ENCODE assay signal across 8 mouse cellular contexts in genomic region chr9:40321668-40322003, GRCm38 (mm10). TPM values are rescaled to one million over a fixed set of nuclear protein-coding genes. Genes with fewer than 3 reads are reported as not detected.
DNase-seq lines count a peak whose midpoint lies in the region; ATAC-seq and TF ChIP-seq lines count a peak whose summit lies in the region.

No protein-coding gene starts in this region.

- TF ChIP-seq CTCF in layer of hippocampus, adult 2 months (conservative IDR thresholded peaks at IDR 0.05): no peak

- no peaks in the 10 kb centered on the region; the same call in 1 of the 2 replicates for H3K36me3 ChIP-seq in forebrain, embryonic 10.5 days (replicated peaks)
- peaks cover 18% of the 10 kb centered on the region for H3K36me3 ChIP-seq in forebrain, embryonic 13.5 days (ENCODE audit: poor library complexity, severe bottlenecking)
- H3K36me3 ChIP-seq in limb, embryonic 13.5 days: 0 out of 2 replicates have a peak, but pooled peaks cover 3% of the 10 kb centered on the region

- no peak for DNase-seq in forebrain, embryonic 10.5 days (ENCODE audit: extremely low spot score, low spot score)
- no peak for DNase-seq in layer of hippocampus, adult 2 months (ENCODE audit: low spot score in 2 of 2)
- DNase-seq in layer of hippocampus, adult 18-20 months (ENCODE audit: low spot score in 2 of 2): no peak
- DNase-seq in frontal cortex, adult 2 months (ENCODE audit: extremely low spot score in 1 of 2, low spot score in 1 of 2): no peak

- peak overlapping the region; percentile 20 for H3K27ac ChIP-seq in forebrain, embryonic 10.5 days
- H3K27ac ChIP-seq in forebrain, embryonic 13.5 days: no peak overlapping the region
- peak overlapping the region; percentile 84 for H3K27ac ChIP-seq in layer of hippocampus, adult 2 months
- peak overlapping the region; percentile 68 for H3K27ac ChIP-seq in brown adipose tissue, adult 24 weeks (replicated peaks; ENCODE audit: low read depth, low read length)
- peak overlapping the region; percentile 74; the same call in 1 of the 2 replicates for H3K27ac ChIP-seq in limb, embryonic 13.5 days

- no peak overlapping the region for H3K9ac ChIP-seq in forebrain, embryonic 13.5 days
- no peak overlapping the region for H3K9ac ChIP-seq in limb, embryonic 13.5 days

- no peak overlapping the region for H3K4me3 ChIP-seq in forebrain, embryonic 10.5 days
- H3K4me3 ChIP-seq in forebrain, embryonic 13.5 days: no peak overlapping the region
- no peak overlapping the region for H3K4me3 ChIP-seq in layer of hippocampus, adult 2 months
- H3K4me3 ChIP-seq in brown adipose tissue, adult 24 weeks (ENCODE audit: insufficient read depth, low read depth, low read length): no peak overlapping the region
- no peak overlapping the region for H3K4me3 ChIP-seq in limb, embryonic 13.5 days

- H3K27me3 ChIP-seq in forebrain, embryonic 10.5 days (ENCODE audit: poor library complexity, severe bottlenecking): no peaks in the 10 kb centered on the region
- no peaks in the 10 kb centered on the region for H3K27me3 ChIP-seq in forebrain, embryonic 13.5 days
- no peaks in the 10 kb centered on the region for H3K27me3 ChIP-seq in limb, embryonic 13.5 days

- H3K4me1 ChIP-seq in forebrain, embryonic 10.5 days: peaks cover 17% of the 10 kb centered on the region
- H3K4me1 ChIP-seq in forebrain, embryonic 13.5 days: no peaks in the 10 kb centered on the region
- H3K4me1 ChIP-seq in brown adipose tissue, adult 24 weeks (ENCODE audit: control insufficient read depth, insufficient read depth, insufficient read length, low read length): peaks cover 51% of the 10 kb centered on the region
- H3K4me1 ChIP-seq in limb, embryonic 13.5 days: peaks cover 29% of the 10 kb centered on the region

- 65% methylated on average over 3 of the region's 3 CpGs for WGBS in forebrain, embryonic 10.5 days
- 87% methylated on average over 3 of the region's 3 CpGs for WGBS in forebrain, embryonic 13.5 days
- WGBS in limb, embryonic 13.5 days: 51% methylated on average over 3 of the region's 3 CpGs

- no peak overlapping the region for H3K4me2 ChIP-seq in forebrain, embryonic 13.5 days
- H3K4me2 ChIP-seq in limb, embryonic 13.5 days (replicated peaks): no peak overlapping the region

- no peak for ATAC-seq in forebrain, embryonic 13.5 days
- ATAC-seq in limb, embryonic 13.5 days (ENCODE audit: low FRiP score, low read depth): no peak
- no peak; the same call in 1 of the 2 replicates for ATAC-seq in frontal cortex, adult (ENCODE audit: low TSS enrichment)

- H3K9me3 ChIP-seq in forebrain, embryonic 10.5 days: no peaks in the 10 kb centered on the region
- no peaks in the 10 kb centered on the region for H3K9me3 ChIP-seq in forebrain, embryonic 13.5 days (replicated peaks)
- no peaks in the 10 kb centered on the region for H3K9me3 ChIP-seq in limb, embryonic 13.5 days

RNA-seq across cellular contexts. Expression of gene Scn3b, which starts 52.6 kb away (rescaled TPM):
- polyA plus RNA-seq in forebrain, embryonic 10.5 days (2016; fragmentation: Nextera tagmentation; extraction: Ambion mirVana): 1.2 and 2.2 TPM in 2 replicates
- 35.7 and 45.7 TPM in 2 replicates for polyA plus RNA-seq in forebrain, embryonic 13.5 days (2015; fragmentation: Nextera tagmentation; extraction: Ambion mirVana)
- total RNA-seq in layer of hippocampus, adult 2 months (2021): 100 to 1,000 TPM; 254 to 266 TPM
- total RNA-seq in layer of hippocampus, adult 18-20 months (2021): 100 to 1,000 TPM; 232 to 260 TPM
- polyA plus RNA-seq in brown adipose tissue, adult 24 weeks (2012; ENCODE audit: insufficient read depth, insufficient read length, missing spikeins): 0.38 TPM in 1 of 2 replicates, not detected in the other
- polyA plus RNA-seq in limb, embryonic 13.5 days (2015; fragmentation: Nextera tagmentation; extraction: Ambion mirVana): 3.5 and 5.0 TPM in 2 replicates
- polyA plus RNA-seq in frontal cortex, adult 2 months (2012; rRNA removed): 77.5 and 88.8 TPM in 2 replicates
